Mouse (Mus musculus): ENCODE measurements around the gene Cchcr1. TPM values are rescaled to one million over a fixed set of nuclear protein-coding genes. Genes with fewer than 3 reads are reported as not detected.

Gene Cchcr1
- polyA plus RNA-seq, 1 experiment from 2014 or later = 13.6 TPM

GRCm38 (mm10) chr17:35526644-35527043, 9.7 kb downstream of the Cchcr1 start:
- no peaks in the 10 kb centered on the region for H3K9me3 ChIP-seq (ENCODE audit: control insufficient read depth, low read length)
- H3K9ac ChIP-seq (ENCODE audit: low read length) = no peak overlapping the region
- no peaks in the 10 kb centered on the region for H3K4me1 ChIP-seq (replicated peaks; ENCODE audit: control insufficient read depth, insufficient read depth, low read length)
- 78% methylated on average over 8 of the region's 8 CpGs for WGBS
- ATAC-seq (replicated peaks; ENCODE audit: low FRiP score, low TSS enrichment, low read depth) (no peak), DNase-seq (ENCODE audit: low spot score) (no peak)
- peaks cover 72% of the 10 kb centered on the region for H3K36me3 ChIP-seq (ENCODE audit: control insufficient read depth, insufficient read depth, low read length)
- H3K27me3 ChIP-seq (replicated peaks; ENCODE audit: control insufficient read depth, insufficient read depth, low read length) = no peaks in the 10 kb centered on the region
- H3K4me3 ChIP-seq (ENCODE audit: low read depth, low read length) = no peak overlapping the region
- no peak overlapping the region for H3K4me2 ChIP-seq (ENCODE audit: low read length)
- H3K27ac ChIP-seq (ENCODE audit: low read depth) = no peak overlapping the region

- DNase-seq (ENCODE audit: low spot score) (no peak), ATAC-seq (replicated peaks; ENCODE audit: low FRiP score, low TSS enrichment, low read depth) (0 out of 2 replicates have a peak, but pooled peaks have one; percentile 18)
- H3K4me2 ChIP-seq (ENCODE audit: low read length) = no peak overlapping the region
- no peaks in the 10 kb centered on the region for H3K27me3 ChIP-seq (replicated peaks; ENCODE audit: control insufficient read depth, insufficient read depth, low read length)
- WGBS = 4% methylated on average over 3 of the region's 3 CpGs
- peaks cover 26% of the 10 kb centered on the region for H3K36me3 ChIP-seq (ENCODE audit: control insufficient read depth, insufficient read depth, low read length)
- H3K9ac ChIP-seq (ENCODE audit: low read length) = no peak overlapping the region
- H3K4me3 ChIP-seq (ENCODE audit: low read depth, low read length) = no peak overlapping the region
- H3K27ac ChIP-seq (ENCODE audit: low read depth) = no peak overlapping the region
- H3K4me1 ChIP-seq (replicated peaks; ENCODE audit: control insufficient read depth, insufficient read depth, low read length) = no peaks in the 10 kb centered on the region
- no peaks in the 10 kb centered on the region for H3K9me3 ChIP-seq (ENCODE audit: control insufficient read depth, low read length)
Observed at GRCm38 (mm10) chr17:35532360-35532759, 15.5 kb downstream of the Cchcr1 start.

- Histone ChIP-seq H3K4me1 (replicated peaks; ENCODE audit: control insufficient read depth, insufficient read depth, low read length) (no peaks in the 10 kb centered on the region), H3K4me2 (ENCODE audit: low read length) (no peak within 1 kb of the TSS), H3K9ac (ENCODE audit: low read length) (no peak within 1 kb of the TSS), H3K9me3 (ENCODE audit: control insufficient read depth, low read length) (no peaks in the 10 kb centered on the region), H3K36me3 (ENCODE audit: control insufficient read depth, insufficient read depth, low read length) (peaks cover 24% of the 10 kb centered on the region), H3K4me3 (ENCODE audit: low read depth, low read length) (no peak within 1 kb of the TSS), H3K27me3 (replicated peaks; ENCODE audit: control insufficient read depth, insufficient read depth, low read length) (no peaks in the 10 kb centered on the region), H3K27ac (ENCODE audit: low read depth) (no peak within 1 kb of the TSS)
- 16% methylated on average over 7 of the region's 7 CpGs for WGBS
- ATAC-seq (replicated peaks; ENCODE audit: low FRiP score, low TSS enrichment, low read depth) = no peak
- DNase-seq (ENCODE audit: low spot score) = no peak
Observed at GRCm38 (mm10) chr17:35532901-35533300, 16.0 kb downstream of the Cchcr1 start, which contains the start of gene Psors1c2. Gene Psors1c2, plus strand, starts transcription at chr17:35533201.

DNA sequence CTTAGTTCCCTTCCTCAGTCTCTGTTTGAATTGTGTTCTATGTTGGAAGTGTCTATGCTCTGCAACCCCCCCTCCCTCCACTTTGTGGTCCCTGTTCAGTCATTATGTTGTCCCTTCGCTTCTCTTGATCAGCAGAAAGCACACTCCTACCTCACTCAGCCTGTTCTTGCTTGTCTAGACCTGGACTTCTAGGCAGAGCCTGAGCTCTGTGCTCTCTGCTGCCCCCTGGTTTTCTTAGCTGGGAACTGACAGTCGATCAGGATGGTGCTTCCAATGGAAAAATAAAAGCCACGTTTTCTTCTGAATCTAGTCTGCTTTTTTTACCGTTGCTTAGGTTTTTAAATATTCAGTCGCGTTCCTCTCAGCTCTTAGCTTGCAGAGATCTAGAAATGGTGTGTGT, 17.4 kb downstream of the Cchcr1 start:
- Histone ChIP-seq H3K4me3 (ENCODE audit: low read depth, low read length) (no peak overlapping the region), H3K9me3 (ENCODE audit: control insufficient read depth, low read length) (no peaks in the 10 kb centered on the region), H3K9ac (ENCODE audit: low read length) (no peak overlapping the region), H3K27ac (ENCODE audit: low read depth) (no peak overlapping the region), H3K36me3 (ENCODE audit: control insufficient read depth, insufficient read depth, low read length) (peaks cover 13% of the 10 kb centered on the region), H3K4me1 (replicated peaks; ENCODE audit: control insufficient read depth, insufficient read depth, low read length) (no peaks in the 10 kb centered on the region), H3K27me3 (replicated peaks; ENCODE audit: control insufficient read depth, insufficient read depth, low read length) (no peaks in the 10 kb centered on the region), H3K4me2 (ENCODE audit: low read length) (no peak overlapping the region)
- DNase-seq (ENCODE audit: low spot score) (peak; percentile 81), ATAC-seq (replicated peaks; ENCODE audit: low FRiP score, low TSS enrichment, low read depth) (peak; percentile 65; the same call in 1 of the 2 replicates)
- WGBS = 11% methylated on average over 6 of the region's 6 CpGs

DNA sequence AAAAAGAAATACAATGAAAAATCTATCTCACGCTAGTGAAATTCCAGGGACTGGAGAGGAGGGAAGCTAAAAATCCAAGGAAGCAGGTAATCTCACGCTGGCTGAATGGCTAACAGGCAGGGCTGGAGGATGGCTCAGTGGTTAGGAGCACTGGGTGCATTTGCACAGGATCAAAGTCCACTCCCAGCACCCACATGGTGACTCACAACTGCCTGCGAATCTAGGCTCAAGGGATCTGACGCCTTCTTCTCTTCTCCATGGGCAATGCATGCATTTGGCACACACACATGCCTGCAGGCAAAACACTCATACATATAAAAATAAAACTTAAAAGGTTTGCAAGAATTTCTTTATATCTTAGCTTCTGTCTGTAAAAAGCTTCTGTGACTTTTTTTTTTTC, 20.5 kb downstream of the Cchcr1 start:
- Histone ChIP-seq H3K4me1 (replicated peaks; ENCODE audit: control insufficient read depth, insufficient read depth, low read length) (no peaks in the 10 kb centered on the region), H3K4me3 (ENCODE audit: low read depth, low read length) (no peak overlapping the region), H3K4me2 (ENCODE audit: low read length) (no peak overlapping the region), H3K36me3 (ENCODE audit: control insufficient read depth, insufficient read depth, low read length) (no peaks in the 10 kb centered on the region), H3K27ac (ENCODE audit: low read depth) (no peak overlapping the region), H3K9me3 (ENCODE audit: control insufficient read depth, low read length) (no peaks in the 10 kb centered on the region), H3K9ac (ENCODE audit: low read length) (no peak overlapping the region), H3K27me3 (replicated peaks; ENCODE audit: control insufficient read depth, insufficient read depth, low read length) (no peaks in the 10 kb centered on the region)
- 80% methylated on average over 4 of the region's 4 CpGs for WGBS
- no peak for DNase-seq (ENCODE audit: low spot score)
- no peak for ATAC-seq (replicated peaks; ENCODE audit: low FRiP score, low TSS enrichment, low read depth)

DNA sequence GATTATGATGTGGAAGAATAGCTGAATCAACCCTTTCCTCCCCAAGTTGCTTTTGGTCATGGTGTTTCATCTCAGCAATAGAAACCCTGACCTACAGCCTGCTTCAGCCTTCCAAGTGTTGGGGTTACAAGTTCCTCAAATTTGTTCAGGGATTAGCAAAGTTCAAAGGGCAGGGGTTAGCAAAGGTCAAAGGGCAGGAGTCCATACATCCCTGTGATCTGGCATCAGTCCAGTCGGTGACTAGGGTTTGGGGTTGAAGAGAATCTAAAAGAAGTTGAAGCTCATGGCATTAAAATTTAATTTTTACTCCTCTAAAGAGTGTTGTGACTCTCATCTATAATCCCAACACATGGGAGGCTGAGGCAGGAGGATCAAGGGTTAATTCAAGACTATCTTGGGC, 21.6 kb downstream of the Cchcr1 start:
- H3K4me1 ChIP-seq (replicated peaks; ENCODE audit: control insufficient read depth, insufficient read depth, low read length) = no peaks in the 10 kb centered on the region
- H3K4me3 ChIP-seq (ENCODE audit: low read depth, low read length) = no peak overlapping the region
- no peak overlapping the region for H3K27ac ChIP-seq (ENCODE audit: low read depth)
- ATAC-seq (replicated peaks; ENCODE audit: low FRiP score, low TSS enrichment, low read depth) (no peak), DNase-seq (ENCODE audit: low spot score) (no peak)
- no peaks in the 10 kb centered on the region for H3K36me3 ChIP-seq (ENCODE audit: control insufficient read depth, insufficient read depth, low read length)
- no peaks in the 10 kb centered on the region for H3K9me3 ChIP-seq (ENCODE audit: control insufficient read depth, low read length)
- H3K4me2 ChIP-seq (ENCODE audit: low read length) = no peak overlapping the region
- WGBS = 84% methylated on average over 1 of the region's 1 CpGs
- H3K27me3 ChIP-seq (replicated peaks; ENCODE audit: control insufficient read depth, insufficient read depth, low read length) = no peaks in the 10 kb centered on the region
- H3K9ac ChIP-seq (ENCODE audit: low read length) = no peak overlapping the region

DNA sequence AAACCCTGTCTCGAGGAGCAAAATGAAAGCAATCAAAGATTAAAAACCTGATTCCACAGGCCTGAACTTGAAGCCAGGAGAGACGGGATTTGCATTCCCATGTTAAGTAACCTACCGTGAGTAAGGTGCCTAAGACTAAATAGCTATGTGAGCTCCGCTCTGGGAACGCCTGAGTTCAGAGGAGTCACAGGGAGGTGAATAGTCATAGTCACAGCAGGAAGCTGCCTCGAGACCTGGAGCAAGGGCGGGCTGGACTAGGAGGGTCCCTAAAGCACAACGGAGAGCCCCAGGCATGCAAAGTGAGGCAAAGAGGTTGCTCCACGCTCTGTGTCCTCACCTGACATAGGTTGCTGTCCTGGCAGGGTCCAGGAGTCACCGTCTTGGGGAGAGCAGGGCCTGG, 22.6 kb downstream of the Cchcr1 start:
- no peak overlapping the region for H3K9ac ChIP-seq (ENCODE audit: low read length)
- ATAC-seq (replicated peaks; ENCODE audit: low FRiP score, low TSS enrichment, low read depth) (no peak), DNase-seq (ENCODE audit: low spot score) (no peak)
- no peaks in the 10 kb centered on the region for H3K27me3 ChIP-seq (replicated peaks; ENCODE audit: control insufficient read depth, insufficient read depth, low read length)
- no peak overlapping the region for H3K27ac ChIP-seq (ENCODE audit: low read depth)
- no peak overlapping the region for H3K4me2 ChIP-seq (ENCODE audit: low read length)
- 60% methylated on average over 10 of the region's 10 CpGs for WGBS
- no peaks in the 10 kb centered on the region for H3K9me3 ChIP-seq (ENCODE audit: control insufficient read depth, low read length)
- no peaks in the 10 kb centered on the region for H3K36me3 ChIP-seq (ENCODE audit: control insufficient read depth, insufficient read depth, low read length)
- no peak overlapping the region for H3K4me3 ChIP-seq (ENCODE audit: low read depth, low read length)
- no peaks in the 10 kb centered on the region for H3K4me1 ChIP-seq (replicated peaks; ENCODE audit: control insufficient read depth, insufficient read depth, low read length)

GRCm38 (mm10) chr17:35542761-35543411, 26.0 kb downstream of the Cchcr1 start:
- no peak for DNase-seq (ENCODE audit: low spot score)
- no peaks in the 10 kb centered on the region for H3K4me1 ChIP-seq (replicated peaks; ENCODE audit: control insufficient read depth, insufficient read depth, low read length)
- no peaks in the 10 kb centered on the region for H3K27me3 ChIP-seq (replicated peaks; ENCODE audit: control insufficient read depth, insufficient read depth, low read length)
- H3K36me3 ChIP-seq (ENCODE audit: control insufficient read depth, insufficient read depth, low read length) = no peaks in the 10 kb centered on the region
- no peak overlapping the region for H3K4me2 ChIP-seq (ENCODE audit: low read length)
- H3K27ac ChIP-seq (ENCODE audit: low read depth) = no peak overlapping the region
- H3K9ac ChIP-seq (ENCODE audit: low read length) = no peak overlapping the region
- H3K4me3 ChIP-seq (ENCODE audit: low read depth, low read length) = no peak overlapping the region
- no peak for ATAC-seq (replicated peaks; ENCODE audit: low FRiP score, low TSS enrichment, low read depth)
- 82% methylated on average over 15 of the region's 15 CpGs for WGBS
- no peaks in the 10 kb centered on the region for H3K9me3 ChIP-seq (ENCODE audit: control insufficient read depth, low read length)

DNA sequence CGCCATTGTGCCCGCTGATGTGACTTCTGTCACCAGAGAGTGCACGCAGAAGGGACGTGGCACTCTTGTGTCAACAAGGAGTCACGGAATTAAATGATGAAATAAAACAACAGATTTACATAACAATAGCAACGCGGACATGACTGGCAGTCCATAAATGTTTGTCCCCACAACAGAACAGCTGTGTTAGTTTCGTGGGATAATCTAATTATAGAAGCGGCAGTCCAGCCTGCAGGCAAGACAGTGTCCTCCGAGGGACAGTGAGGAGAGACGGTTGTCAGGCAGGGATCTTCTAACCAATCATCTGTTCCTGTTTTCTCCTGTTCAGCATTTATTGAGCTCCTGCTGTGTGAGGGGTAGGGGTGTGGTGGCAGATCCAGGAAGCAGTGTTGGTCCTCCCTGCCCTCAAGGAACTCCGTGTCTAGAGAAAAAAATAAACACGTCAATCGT, 26.5 kb downstream of the Cchcr1 start:
- H3K4me3 ChIP-seq (ENCODE audit: low read depth, low read length) = no peak overlapping the region
- ATAC-seq (replicated peaks; ENCODE audit: low FRiP score, low TSS enrichment, low read depth) (no peak), DNase-seq (ENCODE audit: low spot score) (no peak)
- no peak overlapping the region for H3K9ac ChIP-seq (ENCODE audit: low read length)
- H3K36me3 ChIP-seq (ENCODE audit: control insufficient read depth, insufficient read depth, low read length) = no peaks in the 10 kb centered on the region
- WGBS = 56% methylated on average over 14 of the region's 14 CpGs
- no peak overlapping the region for H3K4me2 ChIP-seq (ENCODE audit: low read length)
- no peak overlapping the region for H3K27ac ChIP-seq (ENCODE audit: low read depth)
- H3K9me3 ChIP-seq (ENCODE audit: control insufficient read depth, low read length) = no peaks in the 10 kb centered on the region
- no peaks in the 10 kb centered on the region for H3K27me3 ChIP-seq (replicated peaks; ENCODE audit: control insufficient read depth, insufficient read depth, low read length)
- H3K4me1 ChIP-seq (replicated peaks; ENCODE audit: control insufficient read depth, insufficient read depth, low read length) = no peaks in the 10 kb centered on the region

Data from intestine, embryonic 14.5 days (tissue).